Mouse (Mus musculus): Measurements from ENCODE around the gene Vps26c. TPM values are rescaled to one million over a fixed set of nuclear protein-coding genes. Genes with fewer than 3 reads are reported as not detected.

The Vps26c gene
- polyA plus RNA-seq, 1 experiment from 2014 or later, result 59.3 TPM

DNA sequence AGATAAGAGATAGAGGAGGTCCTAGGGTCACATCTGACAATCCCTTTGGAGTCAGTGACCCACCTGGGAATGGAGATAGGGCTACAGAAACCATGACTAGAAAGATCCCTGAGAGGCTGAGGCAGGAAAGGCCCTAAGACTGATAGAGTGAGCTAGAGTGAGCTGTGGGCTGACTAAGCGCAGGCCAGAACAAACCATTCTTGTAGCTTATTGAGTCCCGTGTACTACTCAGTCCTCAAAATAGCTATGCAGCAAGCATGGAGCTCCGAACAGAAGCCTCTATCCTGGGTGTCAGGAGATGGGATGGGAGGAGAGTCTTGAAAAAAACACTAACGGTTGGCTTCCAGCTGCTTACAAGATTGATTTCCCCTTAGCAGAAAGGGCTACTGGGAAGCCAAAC is 4.6 kb upstream of the Vps26c start:
- Histone ChIP-seq H3K27me3 (ENCODE audit: insufficient read depth, low read length) (no peaks in the 10 kb centered on the region), H3K4me3 (ENCODE audit: low read length) (no peak overlapping the region), H3K9me3 (ENCODE audit: low read length) (no peaks in the 10 kb centered on the region), H3K4me1 (ENCODE audit: insufficient read depth, low read length) (no peaks in the 10 kb centered on the region; the same call in 1 of the 2 replicates), H3K36me3 (ENCODE audit: insufficient read depth, low read length) (no peaks in the 10 kb centered on the region), H3K27ac (ENCODE audit: low read length) (no peak overlapping the region), H3K9ac (replicated peaks; ENCODE audit: low read length) (no peak overlapping the region), H3K4me2 (replicated peaks; ENCODE audit: low read depth, low read length) (no peak overlapping the region)
- 80% methylated on average over 4 of the region's 4 CpGs for WGBS
- ATAC-seq (ENCODE audit: low FRiP score, low TSS enrichment), result no peak

DNA sequence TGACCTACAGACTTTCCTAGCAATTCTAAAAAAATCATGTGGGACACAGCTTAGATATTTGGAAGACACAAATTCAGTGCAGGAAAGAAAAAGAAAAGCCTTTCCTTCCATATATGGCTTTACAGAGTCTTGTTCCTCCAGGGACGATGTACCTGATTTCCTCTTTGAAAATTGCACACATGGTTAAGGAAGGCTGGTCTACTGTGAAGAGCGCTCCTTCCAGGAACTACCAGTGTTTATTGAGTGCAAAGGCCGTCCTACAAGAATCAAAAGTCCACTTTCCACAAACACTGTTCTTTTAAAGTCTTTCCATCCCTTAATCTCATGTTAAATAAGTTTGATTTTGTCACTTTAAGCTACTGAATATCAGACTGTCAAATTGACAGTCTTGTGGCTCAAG is 916 bp upstream of the Vps26c start:
- no peaks in the 10 kb centered on the region for H3K9me3 ChIP-seq (ENCODE audit: low read length)
- peaks cover 20% of the 10 kb centered on the region for H3K4me1 ChIP-seq (ENCODE audit: insufficient read depth, low read length)
- peak overlapping the region; percentile 92 for H3K4me3 ChIP-seq (ENCODE audit: low read length)
- H3K27ac ChIP-seq (ENCODE audit: low read length), result peak overlapping the region; percentile 97
- H3K4me2 ChIP-seq (replicated peaks; ENCODE audit: low read depth, low read length), result peak overlapping the region; percentile 68
- no peaks in the 10 kb centered on the region for H3K27me3 ChIP-seq (ENCODE audit: insufficient read depth, low read length)
- no peaks in the 10 kb centered on the region for H3K36me3 ChIP-seq (ENCODE audit: insufficient read depth, low read length)
- peak overlapping the region; percentile 84 for H3K9ac ChIP-seq (replicated peaks; ENCODE audit: low read length)
- 44% methylated on average over 3 of the region's 3 CpGs for WGBS
- no peak for ATAC-seq (ENCODE audit: low FRiP score, low TSS enrichment)

DNA sequence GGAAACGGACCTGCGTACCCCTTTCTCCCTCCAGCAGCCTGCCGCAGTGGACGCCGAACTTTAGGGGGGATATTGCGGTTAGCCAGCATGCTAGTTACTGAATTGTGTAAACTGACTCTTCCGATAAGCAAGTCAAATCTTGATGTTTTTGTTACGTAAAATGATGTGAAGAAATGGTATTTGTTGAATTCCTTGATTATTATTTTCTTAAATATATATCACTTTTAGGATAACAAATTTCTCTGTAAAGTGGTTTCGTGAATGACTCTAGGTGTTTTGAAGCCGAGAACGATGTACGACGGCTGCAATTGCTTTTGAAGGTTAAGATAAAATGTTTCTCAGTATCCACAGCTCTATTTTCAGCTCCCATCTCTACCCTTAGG is 513 bp upstream of the Vps26c start:
- WGBS, result 5% methylated on average over 13 of the region's 13 CpGs
- Histone ChIP-seq H3K27me3 (ENCODE audit: insufficient read depth, low read length) (no peaks in the 10 kb centered on the region), H3K27ac (ENCODE audit: low read length) (peak overlapping the region; percentile 97), H3K9ac (replicated peaks; ENCODE audit: low read length) (peak overlapping the region; percentile 84), H3K9me3 (ENCODE audit: low read length) (no peaks in the 10 kb centered on the region), H3K4me3 (ENCODE audit: low read length) (peak overlapping the region; percentile 92), H3K4me1 (ENCODE audit: insufficient read depth, low read length) (peaks cover 20% of the 10 kb centered on the region), H3K4me2 (replicated peaks; ENCODE audit: low read depth, low read length) (peak overlapping the region; percentile 68), H3K36me3 (ENCODE audit: insufficient read depth, low read length) (no peaks in the 10 kb centered on the region)
- ATAC-seq (ENCODE audit: low FRiP score, low TSS enrichment), result no peak

DNA sequence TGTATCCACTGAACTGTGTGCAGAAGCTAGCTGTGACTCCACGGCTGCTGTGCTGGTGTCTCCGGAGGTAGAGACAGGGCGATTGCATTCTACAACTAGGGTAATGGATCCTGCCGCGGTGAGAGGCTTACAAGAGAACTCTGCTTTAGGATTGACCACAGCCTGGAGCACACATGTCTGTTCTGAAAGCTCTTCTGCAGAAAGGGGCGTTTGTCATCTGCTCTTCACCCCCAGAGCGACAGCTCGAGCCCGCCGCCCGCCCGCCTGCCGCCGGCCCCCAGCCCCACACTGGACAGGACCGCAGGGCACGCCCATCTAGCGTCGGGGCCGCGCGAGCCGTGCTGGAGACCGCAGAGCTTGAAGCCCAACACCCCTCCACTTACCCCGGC is 681 bp downstream of the Vps26c start:
- no peaks in the 10 kb centered on the region for H3K36me3 ChIP-seq (ENCODE audit: insufficient read depth, low read length)
- 0% methylated on average over 24 of the region's 24 CpGs for whole genome bisulfite sequencing
- peak; percentile 81 for ATAC-seq (ENCODE audit: low FRiP score, low TSS enrichment)

DNA sequence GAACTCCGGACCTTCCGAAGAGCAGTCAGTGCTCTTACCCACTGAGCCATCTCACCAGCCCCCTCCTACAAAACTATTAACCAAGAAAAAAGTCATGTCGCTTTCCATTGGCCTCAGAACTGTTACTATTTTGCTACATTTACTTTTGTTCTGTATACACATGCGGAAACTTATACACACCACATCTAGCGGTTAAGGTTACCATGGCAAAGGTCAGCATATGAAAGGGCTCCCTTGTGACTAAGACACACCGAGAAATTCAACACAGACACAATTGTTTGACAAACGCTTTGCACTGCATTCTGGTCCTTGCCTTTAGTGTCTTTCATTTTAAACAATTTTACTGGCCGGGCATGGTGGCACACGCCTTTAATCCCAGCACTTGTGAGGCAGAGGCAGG is 1.9 kb downstream of the Vps26c start:
- no peaks in the 10 kb centered on the region for H3K9me3 ChIP-seq (ENCODE audit: low read length)
- no peak for ATAC-seq (ENCODE audit: low FRiP score, low TSS enrichment)
- WGBS, result 88% methylated on average over 9 of the region's 9 CpGs
- no peaks in the 10 kb centered on the region for H3K36me3 ChIP-seq (ENCODE audit: insufficient read depth, low read length)
- H3K27me3 ChIP-seq (ENCODE audit: insufficient read depth, low read length), result no peaks in the 10 kb centered on the region
- H3K4me3 ChIP-seq (ENCODE audit: low read length), result no peak overlapping the region
- H3K27ac ChIP-seq (ENCODE audit: low read length), result no peak overlapping the region
- H3K4me1 ChIP-seq (ENCODE audit: insufficient read depth, low read length), result peaks cover 21% of the 10 kb centered on the region
- H3K9ac ChIP-seq (replicated peaks; ENCODE audit: low read length), result no peak overlapping the region; the same call in 1 of the 2 replicates
- peak overlapping the region; percentile 68; the same call in 1 of the 2 replicates for H3K4me2 ChIP-seq (replicated peaks; ENCODE audit: low read depth, low read length)

More for the DNA sequence above, 681 bp downstream of the Vps26c start:
- peak overlapping the region; percentile 68 for H3K4me2 ChIP-seq (replicated peaks; ENCODE audit: low read depth, low read length)
- no peaks in the 10 kb centered on the region for H3K9me3 ChIP-seq (ENCODE audit: low read length)
- H3K27me3 ChIP-seq (ENCODE audit: insufficient read depth, low read length), result no peaks in the 10 kb centered on the region
- peak overlapping the region; percentile 84 for H3K9ac ChIP-seq (replicated peaks; ENCODE audit: low read length)
- peak overlapping the region; percentile 97 for H3K27ac ChIP-seq (ENCODE audit: low read length)
- H3K4me3 ChIP-seq (ENCODE audit: low read length), result peak overlapping the region; percentile 92
- peaks cover 20% of the 10 kb centered on the region for H3K4me1 ChIP-seq (ENCODE audit: insufficient read depth, low read length)

DNA sequence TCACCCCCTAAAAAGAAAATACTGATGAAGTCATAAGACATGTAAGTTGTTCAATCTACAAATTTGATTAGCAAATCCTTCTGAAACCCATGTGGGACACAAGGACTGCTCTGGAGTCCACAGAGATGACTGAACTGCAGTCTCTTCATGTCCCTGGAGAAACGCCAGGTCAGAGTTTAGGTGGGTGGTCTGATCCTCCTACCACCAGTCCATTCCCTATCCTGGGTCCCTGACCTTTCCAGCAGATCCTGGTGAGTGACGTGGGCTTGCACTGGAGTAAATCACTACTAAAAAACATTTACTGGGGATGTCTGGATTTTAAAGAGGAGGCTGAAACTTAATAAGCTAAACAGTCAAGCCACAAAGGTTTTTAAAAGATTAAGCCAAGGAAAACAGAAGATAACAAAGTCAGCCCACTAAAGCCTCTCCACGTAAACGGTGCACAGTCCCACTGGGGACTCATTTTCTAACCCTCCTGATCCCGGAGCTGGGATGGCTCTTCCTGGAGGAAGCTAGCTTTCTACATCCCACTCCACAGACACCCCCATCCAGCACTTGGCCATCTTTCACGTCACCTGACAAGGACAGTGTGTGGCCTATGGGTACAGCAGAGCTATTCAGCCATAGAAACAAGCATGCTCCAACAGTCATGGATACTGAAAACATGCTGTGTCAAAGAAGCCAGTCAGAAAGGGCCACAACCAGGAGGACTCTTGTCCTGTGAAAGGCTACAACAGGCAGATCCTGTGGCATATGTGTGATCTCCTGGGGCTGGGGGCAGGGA is 2.8 kb downstream of the Vps26c start:
- H3K9me3 ChIP-seq (ENCODE audit: low read length), result no peaks in the 10 kb centered on the region
- WGBS, result 40% methylated on average over 6 of the region's 6 CpGs
- H3K9ac ChIP-seq (replicated peaks; ENCODE audit: low read length), result peak overlapping the region; percentile 5; the same call in 1 of the 2 replicates
- no peak overlapping the region for H3K4me2 ChIP-seq (replicated peaks; ENCODE audit: low read depth, low read length)
- H3K4me1 ChIP-seq (ENCODE audit: insufficient read depth, low read length), result peaks cover 29% of the 10 kb centered on the region
- no peaks in the 10 kb centered on the region for H3K27me3 ChIP-seq (ENCODE audit: insufficient read depth, low read length)
- H3K27ac ChIP-seq (ENCODE audit: low read length), result no peak overlapping the region
- H3K4me3 ChIP-seq (ENCODE audit: low read length), result no peak overlapping the region
- ATAC-seq (ENCODE audit: low FRiP score, low TSS enrichment), result no peak
- no peaks in the 10 kb centered on the region for H3K36me3 ChIP-seq (ENCODE audit: insufficient read depth, low read length)

DNA sequence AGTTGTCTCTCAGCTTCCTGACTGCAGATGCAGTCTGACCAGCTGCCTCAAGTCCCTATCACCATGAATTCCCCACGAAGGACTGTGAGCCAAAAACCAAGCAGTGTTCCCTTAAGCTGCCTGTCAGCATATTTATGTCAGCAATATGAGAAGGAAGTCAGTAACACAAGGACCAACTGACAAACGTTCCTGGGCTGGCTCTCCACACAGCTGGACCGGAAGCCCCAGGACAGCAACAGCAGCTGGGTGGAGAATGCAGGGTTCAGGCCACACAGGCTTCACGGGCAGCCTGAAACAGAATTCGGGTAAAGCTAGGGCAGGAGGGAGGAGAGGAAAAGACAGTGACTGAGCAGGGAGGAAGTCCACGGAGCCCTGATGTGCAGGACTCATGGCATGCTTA is 7.6 kb downstream of the Vps26c start:
- no peak overlapping the region for H3K4me3 ChIP-seq (ENCODE audit: low read length)
- no peaks in the 10 kb centered on the region for H3K27me3 ChIP-seq (ENCODE audit: insufficient read depth, low read length)
- ATAC-seq (ENCODE audit: low FRiP score, low TSS enrichment), result peak; percentile 71
- 31% methylated on average over 6 of the region's 6 CpGs for WGBS
- H3K9me3 ChIP-seq (ENCODE audit: low read length), result no peaks in the 10 kb centered on the region
- H3K4me2 ChIP-seq (replicated peaks; ENCODE audit: low read depth, low read length), result no peak overlapping the region
- peak overlapping the region; percentile 77 for H3K27ac ChIP-seq (ENCODE audit: low read length)
- peaks cover 14% of the 10 kb centered on the region for H3K4me1 ChIP-seq (ENCODE audit: insufficient read depth, low read length)
- H3K9ac ChIP-seq (replicated peaks; ENCODE audit: low read length), result 0 out of 2 replicates have a peak overlapping the region, but pooled peaks have one; percentile 1
- H3K36me3 ChIP-seq (ENCODE audit: insufficient read depth, low read length), result no peaks in the 10 kb centered on the region

DNA sequence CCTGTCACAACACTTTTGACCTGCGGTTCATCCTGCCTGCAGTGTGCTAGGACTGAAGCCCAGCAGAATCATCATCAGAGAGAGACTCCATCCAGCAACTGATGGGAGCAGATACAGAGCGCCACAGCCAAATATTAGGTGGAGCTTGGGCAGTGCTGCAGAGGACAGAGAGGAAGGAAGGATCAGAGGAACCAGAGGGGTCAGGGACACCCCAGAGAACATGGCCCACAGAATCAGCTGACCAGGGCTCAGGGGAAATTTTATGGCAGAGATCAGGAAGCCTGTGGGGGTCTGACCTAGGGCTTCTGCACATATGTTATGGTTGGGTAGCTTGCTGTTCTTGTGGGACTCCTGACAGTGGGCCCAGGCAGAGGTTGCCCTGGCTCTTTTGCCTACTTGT is 9.0 kb downstream of the Vps26c start:
- peaks cover 9% of the 10 kb centered on the region; the same call in 1 of the 2 replicates for H3K4me1 ChIP-seq (ENCODE audit: insufficient read depth, low read length)
- no peak overlapping the region for H3K9ac ChIP-seq (replicated peaks; ENCODE audit: low read length)
- H3K27ac ChIP-seq (ENCODE audit: low read length), result no peak overlapping the region
- no peaks in the 10 kb centered on the region for H3K27me3 ChIP-seq (ENCODE audit: insufficient read depth, low read length)
- H3K4me3 ChIP-seq (ENCODE audit: low read length), result no peak overlapping the region
- H3K9me3 ChIP-seq (ENCODE audit: low read length), result no peaks in the 10 kb centered on the region
- no peak overlapping the region for H3K4me2 ChIP-seq (replicated peaks; ENCODE audit: low read depth, low read length)
- WGBS, result 91% methylated on average over 2 of the region's 2 CpGs
- H3K36me3 ChIP-seq (ENCODE audit: insufficient read depth, low read length), result no peaks in the 10 kb centered on the region
- ATAC-seq (ENCODE audit: low FRiP score, low TSS enrichment), result no peak

DNA sequence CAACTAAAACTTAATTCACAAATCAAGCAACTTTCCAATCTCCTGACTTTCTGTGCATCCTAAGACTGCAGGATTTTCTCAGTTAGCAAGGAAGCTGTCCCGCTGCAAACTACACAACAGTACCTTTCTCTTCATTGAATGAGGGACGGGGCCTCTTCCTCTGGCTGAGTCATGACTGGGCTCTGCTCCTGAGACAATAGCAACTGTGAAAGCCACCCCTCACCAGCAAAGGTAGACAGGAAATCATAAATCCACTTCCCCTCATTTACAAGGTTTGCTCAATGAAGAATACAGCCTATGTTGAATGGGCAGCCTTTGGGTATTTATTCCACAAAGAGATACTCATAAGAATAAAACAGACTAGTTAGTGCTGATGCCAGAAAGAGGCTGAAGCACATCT is 16.6 kb downstream of the Vps26c start:
- Histone ChIP-seq H3K4me3 (ENCODE audit: low read length) (no peak overlapping the region), H3K4me1 (ENCODE audit: insufficient read depth, low read length) (no peaks in the 10 kb centered on the region), H3K36me3 (ENCODE audit: insufficient read depth, low read length) (peaks cover 34% of the 10 kb centered on the region), H3K27ac (ENCODE audit: low read length) (no peak overlapping the region), H3K9ac (replicated peaks; ENCODE audit: low read length) (no peak overlapping the region), H3K27me3 (ENCODE audit: insufficient read depth, low read length) (no peaks in the 10 kb centered on the region), H3K4me2 (replicated peaks; ENCODE audit: low read depth, low read length) (no peak overlapping the region), H3K9me3 (ENCODE audit: low read length) (no peaks in the 10 kb centered on the region)
- ATAC-seq (ENCODE audit: low FRiP score, low TSS enrichment), result no peak
- WGBS, result 68% methylated on average over 2 of the region's 2 CpGs

DNA sequence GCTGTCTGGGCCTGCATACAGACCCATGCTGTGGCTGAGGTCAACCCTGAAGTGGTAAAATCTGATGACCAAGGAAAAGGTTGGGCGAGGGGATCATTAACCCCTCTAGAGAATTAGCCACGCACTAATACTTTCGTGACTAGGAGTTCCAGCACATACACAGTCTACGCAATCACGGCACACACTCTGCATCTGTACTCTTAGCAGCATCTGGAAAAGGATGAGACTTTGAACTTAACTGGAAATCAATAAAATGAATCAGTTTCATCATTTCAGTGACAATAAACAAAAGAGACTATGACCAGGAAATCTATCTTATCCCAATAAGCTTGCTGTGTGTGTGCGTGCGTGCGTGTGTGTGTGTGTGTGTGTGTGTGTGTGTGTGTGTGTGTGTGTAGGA is 17.9 kb downstream of the Vps26c start:
- Histone ChIP-seq H3K36me3 (ENCODE audit: insufficient read depth, low read length) (peaks cover 47% of the 10 kb centered on the region), H3K9ac (replicated peaks; ENCODE audit: low read length) (no peak overlapping the region), H3K4me3 (ENCODE audit: low read length) (no peak overlapping the region), H3K4me1 (ENCODE audit: insufficient read depth, low read length) (no peaks in the 10 kb centered on the region), H3K9me3 (ENCODE audit: low read length) (no peaks in the 10 kb centered on the region), H3K27me3 (ENCODE audit: insufficient read depth, low read length) (no peaks in the 10 kb centered on the region), H3K4me2 (replicated peaks; ENCODE audit: low read depth, low read length) (no peak overlapping the region), H3K27ac (ENCODE audit: low read length) (no peak overlapping the region)
- ATAC-seq (ENCODE audit: low FRiP score, low TSS enrichment), result no peak
- WGBS, result 86% methylated on average over 8 of the region's 8 CpGs
